Mouse (Mus musculus) gastrocnemius, postnatal 4 days (tissue): ENCODE measurements around the gene Gm20388. TPM values are rescaled to one million over a fixed set of nuclear protein-coding genes. Genes with fewer than 3 reads are reported as not detected.
"Not testable (repeated sequence)": the region's sequence is repeated elsewhere in the genome, so short reads cannot be mapped to it uniquely, and the experiment has no call there.

Experiments used
- DNase-seq, 2 experiments: peaks; one replicate each; pipeline ENCODE4 v3.0.0; 2021 to 2022; ENCODE audit warnings: low spot score in 2 of 2, mixed read lengths in 2 of 2
- total RNA-seq, 2 experiments: library from RNA; stranded (reverse); gene quantifications; 2 replicates each; pipeline ENCODE4 v1.2.3; 2021

The Gm20388 gene
- total RNA-seq, 2 experiments from 2014 or later = 12.8 to 22.8 TPM

DNA sequence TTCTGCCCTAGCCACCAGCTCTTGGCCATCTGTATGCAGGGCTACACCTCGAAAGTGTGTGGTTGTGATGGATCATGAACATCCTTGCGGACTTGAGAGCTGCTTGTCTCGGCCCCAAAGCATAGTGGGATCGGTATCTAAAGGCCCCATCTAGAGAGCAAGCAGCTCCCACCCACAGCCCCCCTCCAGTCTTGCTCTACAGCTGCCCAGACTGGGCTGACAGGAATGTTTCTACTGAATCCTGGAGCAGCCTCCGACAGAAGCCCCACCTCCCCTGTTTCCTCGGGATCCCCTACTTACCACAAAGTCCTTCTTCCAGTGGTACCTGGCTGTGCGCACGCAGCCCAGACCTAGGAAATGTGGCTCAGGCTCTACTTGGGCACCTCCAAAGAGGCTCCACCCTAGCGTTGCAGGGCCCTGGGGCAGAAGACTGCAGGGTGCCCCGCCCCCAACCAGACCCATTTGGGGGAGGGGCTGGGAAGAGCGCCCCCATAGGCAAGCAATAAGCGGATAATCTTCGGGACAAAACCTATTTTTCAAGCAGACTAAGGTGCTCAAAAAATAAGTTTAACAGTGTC lies 3247.3 kb downstream of the Gm20388 start, which contains the start of gene Sult5a1:
Gene Sult5a1 (minus strand): TSS at position 428 of the 578 bp plus-strand sequence.
- DNase-seq = peak in 1 of 2 experiments; percentile 41

DNA sequence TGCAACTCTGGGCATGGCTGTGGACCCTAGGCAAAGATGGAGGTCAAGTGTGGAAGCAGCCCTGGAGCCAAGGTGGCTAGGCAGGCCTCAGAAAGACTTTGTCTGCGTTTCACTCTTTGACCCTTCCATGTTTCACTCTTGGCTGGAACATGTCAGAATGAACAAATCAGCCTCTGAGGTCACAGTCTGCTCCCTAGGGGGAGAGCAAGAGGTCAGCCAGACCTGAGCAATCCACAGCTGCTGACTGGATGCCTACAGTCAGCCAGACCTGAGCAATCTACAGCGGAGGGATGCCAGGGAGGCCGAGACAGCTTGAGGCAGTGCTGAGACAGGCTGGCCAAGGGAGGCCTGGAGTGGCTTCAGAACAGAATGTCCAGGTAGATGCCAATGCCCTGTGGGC lies 3270.8 kb downstream of the Gm20388 start:
- no peak for DNase-seq

DNA sequence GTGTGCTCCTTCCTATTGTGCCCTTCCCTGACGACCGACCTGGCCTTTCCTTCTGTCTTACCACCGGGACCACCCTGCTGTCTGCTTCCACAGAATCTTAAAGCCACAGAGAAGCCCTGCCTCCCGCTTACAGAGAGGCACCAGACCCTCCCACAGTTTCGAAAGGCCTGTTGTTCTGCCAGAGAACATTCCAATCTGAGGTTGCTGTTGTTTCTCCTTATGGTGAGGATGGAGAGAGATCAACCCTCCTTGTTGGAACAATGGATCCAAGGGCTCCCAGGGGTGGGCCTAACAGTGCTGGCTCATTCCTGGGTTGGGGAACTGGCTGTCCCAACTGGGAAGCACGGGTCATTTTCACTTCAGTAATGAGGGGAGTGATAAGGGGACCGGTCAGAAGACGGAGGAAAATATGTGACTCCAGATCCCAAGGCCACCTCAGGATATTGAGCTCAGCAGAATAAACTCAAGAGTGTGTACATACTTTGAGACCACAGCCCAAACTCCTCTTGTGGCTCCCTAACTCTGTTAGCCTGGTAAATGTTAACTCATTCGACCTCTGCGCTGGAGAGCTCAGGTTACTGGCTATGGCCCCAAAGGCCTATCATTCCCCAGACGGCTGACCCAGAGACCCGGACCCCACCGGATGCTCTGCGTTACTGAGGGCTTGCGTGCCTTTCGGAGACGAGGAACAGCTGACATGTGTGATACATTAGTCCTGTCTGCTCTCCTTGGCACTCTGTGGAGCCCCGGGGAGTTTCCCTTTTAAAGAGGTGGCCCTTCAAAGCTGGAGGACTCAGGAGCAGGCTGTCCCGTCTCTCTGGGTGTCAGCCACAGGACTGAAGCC lies 3275.1 kb downstream of the Gm20388 start, which contains the start of gene Dpep1:
Gene Dpep1 (plus strand): TSS at position 677 of the 844 bp plus-strand sequence.
- DNase-seq = peak in 1 of 2 experiments; percentile 42

DNA sequence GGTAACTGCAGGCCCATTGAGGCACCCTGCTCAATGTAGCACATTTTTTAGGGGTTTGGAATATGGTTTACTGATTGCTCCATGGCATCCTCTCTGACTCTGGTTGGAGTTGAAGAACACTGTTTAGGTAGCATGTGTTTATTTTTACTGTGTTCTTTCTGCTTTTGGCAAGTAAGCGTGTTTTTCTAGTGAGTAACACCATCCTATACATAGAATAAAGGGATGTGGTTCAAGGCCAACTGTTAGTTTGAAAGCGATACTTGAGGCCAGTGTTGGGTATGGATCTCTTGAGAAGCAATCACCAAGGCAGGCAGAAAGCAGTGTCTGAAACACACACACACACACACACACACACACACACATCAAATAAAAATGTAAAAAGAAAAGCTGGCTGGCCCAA lies 3277.4 kb downstream of the Gm20388 start:
- DNase-seq = no peak

DNA sequence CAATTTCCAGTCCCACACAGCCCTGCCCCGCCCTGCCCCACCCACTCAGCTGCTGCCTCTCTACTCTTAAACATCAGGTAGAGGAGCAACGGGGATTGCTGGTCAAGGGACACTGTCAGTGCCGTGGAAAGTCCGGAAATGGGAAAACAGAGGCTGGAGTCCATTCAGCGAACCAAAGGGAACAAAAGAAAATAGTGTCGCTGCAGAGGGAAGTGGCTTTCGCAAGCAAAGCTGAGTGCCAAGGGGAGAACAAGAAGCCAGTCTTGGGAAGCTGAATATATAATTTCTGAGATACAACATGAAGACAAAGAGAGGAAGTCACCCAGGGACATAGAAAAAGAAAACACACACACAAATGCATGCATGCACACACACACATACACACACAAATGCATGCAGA lies 3278.2 kb downstream of the Gm20388 start:
- no peak for DNase-seq

DNA sequence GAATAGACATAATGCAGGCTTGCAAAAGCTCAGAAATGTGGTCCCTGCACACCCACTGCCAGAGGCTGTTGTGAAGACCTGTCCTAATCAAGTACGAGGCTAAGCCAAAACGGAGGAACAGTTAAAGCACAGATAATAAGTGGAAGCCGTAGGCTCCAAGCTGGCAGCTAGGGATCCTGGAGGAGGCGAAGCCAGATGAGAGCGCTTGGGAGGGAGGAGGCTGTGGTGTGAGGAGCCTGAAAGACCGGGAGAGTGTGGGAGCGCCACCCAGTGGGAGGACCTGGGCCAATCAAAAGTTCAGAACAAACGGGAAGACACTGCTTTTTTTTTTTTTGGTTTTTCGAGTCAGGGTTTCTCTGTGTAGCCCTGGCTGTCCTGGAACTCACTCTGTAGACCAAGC lies 3280.0 kb downstream of the Gm20388 start:
- DNase-seq = peak; percentile 65 to 88

DNA sequence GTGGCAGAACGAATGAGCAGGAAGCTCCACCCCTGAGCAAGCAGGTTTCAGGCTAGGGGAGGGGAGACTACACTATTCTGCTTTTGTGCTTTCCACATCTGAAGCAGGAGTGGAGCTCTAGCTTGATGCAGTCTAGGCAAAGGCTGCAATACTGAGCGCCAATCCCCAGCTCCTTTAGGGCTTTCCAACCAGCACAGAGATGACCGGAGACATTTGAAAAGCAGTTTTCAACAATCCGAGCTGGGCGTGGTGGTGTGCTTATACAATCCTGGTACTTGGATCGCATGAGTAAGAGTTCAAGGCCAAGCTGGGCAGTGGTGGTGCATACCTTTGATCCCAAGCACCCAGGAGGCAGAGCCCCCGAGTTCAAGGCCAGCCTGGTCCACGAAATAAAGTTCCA lies 3281.3 kb downstream of the Gm20388 start:
- no peak for DNase-seq

DNA sequence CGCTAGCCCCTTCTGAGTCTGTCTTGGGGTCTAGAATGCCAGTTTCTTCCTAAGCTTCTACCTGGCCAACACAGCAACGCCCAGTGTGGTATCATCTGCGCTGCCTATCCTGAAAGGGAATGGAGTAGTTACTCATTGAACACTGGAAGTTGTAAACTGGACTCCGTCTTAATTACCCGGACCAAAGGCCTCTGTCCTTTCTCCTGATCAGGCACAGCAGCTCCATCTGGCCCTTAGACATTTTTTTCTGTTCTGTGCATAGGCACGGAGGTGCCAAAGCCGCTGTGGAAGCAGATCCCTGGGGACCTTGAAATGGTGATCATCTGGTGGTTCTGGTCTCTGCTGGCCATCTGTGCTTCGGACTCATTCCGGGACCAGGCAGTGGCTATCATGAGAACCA lies 3283.1 kb downstream of the Gm20388 start:
- DNase-seq = no peak

DNA sequence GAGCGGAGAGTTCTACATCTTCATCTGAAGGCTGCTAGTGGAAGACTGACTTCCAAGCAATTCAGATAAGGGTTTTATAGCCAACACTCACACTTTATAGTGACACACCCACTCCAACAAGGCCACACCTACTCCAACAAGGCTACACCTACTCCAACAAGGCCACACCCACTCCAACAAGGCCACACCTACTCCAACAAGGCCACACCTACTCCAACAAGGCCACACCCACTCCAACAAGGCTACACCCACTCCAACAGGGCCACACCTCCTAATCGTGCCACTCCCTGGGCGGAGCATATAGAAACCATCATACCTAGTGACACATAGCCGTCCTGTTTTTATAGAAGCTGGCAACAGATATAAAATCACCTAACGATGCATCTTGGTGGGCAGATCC lies 3286.4 kb downstream of the Gm20388 start:
- not testable (repeated sequence) for DNase-seq

DNA sequence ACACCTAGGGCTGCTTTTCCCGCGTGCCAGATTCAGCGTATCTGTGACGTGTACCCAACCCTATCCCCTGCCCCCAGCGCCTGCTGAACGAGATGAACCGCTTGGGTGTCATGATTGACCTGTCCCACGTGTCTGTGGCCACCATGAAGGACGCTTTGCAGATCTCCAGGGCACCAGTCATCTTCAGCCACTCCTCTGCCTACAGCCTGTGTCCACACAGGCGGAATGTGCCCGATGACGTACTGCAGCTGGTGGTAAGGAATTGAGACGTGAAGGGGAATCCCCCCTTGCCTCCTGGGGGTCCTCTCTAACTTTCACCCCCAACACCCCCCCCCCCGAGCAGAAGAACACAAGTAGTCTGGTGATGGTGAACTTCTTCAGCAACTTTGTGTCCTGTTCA lies 3289.2 kb downstream of the Gm20388 start:
- no peak for DNase-seq

DNA sequence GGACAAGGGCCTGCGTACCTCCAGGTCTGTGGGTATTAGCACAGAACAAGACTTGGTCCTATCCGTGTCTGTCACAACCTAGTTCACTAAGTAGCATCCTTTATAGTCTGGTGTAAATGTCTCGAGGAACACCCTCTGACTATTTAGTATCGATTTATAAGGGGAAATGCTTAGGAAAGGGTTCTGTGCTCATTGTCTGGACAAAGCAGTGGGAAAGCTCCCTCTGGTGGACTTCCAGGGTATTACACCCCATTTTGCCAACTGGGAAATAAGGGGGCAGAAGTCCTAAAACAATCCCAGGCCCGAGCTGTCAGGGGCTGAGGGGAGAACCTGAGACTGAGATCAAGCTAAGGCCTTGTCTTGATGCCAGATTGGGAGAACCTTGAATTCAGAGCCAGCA lies 3291.6 kb downstream of the Gm20388 start:
- peak; percentile 58 to 76 for DNase-seq

DNA sequence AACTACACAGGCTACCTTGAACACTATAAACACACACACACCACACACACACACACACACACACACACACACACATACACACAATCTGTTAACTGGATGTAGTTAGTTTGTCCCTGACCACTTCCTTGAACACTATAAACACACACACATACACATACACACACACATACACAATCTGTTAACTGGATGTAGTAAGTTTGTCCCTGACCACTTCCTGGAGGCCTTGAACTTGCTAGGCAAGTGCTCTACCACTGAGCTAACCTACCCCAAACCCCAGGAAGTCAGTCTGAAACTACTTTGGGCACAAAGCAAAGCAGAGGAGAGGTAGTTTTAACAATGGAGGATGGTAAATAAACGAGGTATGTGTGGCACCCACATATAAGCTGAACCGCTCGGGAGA lies 3292.9 kb downstream of the Gm20388 start:
- DNase-seq = no peak

DNA sequence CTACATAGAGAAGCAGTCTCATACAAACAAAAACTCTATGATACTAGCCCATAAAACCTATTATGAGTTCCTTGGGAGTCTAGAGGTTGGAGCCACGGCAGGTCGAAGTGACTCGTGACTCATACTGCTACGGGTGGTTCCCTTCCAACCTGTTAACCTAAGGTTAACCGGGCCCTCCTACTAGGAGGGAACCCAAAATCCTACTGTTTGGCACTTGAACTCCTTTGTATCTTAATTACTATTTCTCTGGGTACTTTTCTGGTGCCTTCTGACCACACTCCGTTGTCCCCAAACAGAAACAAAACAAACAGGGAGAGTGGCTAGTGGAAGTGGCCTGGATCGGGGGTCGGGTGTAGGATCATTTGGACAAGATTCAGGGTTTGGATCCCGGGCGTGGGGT lies 3301.2 kb downstream of the Gm20388 start:
- no peak for DNase-seq

DNA sequence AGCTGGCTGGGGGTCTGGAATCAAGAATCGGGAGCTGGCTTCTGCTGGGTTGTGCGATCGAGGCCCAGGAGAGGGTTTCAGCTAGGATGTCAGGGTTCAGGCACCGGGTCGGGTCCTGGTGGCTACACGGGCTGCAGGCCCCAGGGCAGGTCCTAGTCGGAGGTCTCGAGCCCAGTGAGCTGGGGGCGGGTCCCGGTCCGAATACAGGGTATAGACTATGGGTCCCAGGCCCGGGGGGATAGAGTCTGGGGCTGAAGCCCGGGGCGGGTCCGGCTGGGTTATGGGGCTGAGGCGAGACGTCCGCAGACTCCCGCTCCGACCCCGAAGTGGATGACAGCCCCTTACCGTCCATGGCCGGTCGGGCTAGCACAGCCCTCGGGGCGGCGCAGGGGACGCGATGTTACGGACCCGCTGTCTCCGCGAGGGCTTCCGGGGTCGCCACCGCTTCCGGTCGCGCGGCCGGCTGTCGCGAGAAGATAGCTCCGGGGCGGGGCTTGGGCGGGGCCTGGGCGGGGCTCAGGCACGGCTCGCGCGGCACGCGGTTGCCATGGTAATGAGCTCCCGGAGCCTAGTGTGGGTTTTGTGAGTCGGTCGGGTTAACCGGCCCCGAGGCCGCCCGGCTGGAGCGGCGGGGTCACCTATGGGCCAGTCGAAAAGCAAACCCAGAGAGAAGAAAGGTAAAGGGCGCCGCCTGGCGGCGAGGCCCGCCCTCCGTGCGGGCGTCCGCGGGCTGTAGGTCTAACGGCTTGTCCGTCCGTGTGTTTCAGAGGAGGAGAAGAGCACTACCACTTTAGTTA lies 3301.9 kb downstream of the Gm20388 start, which contains the start of the genes Chmp1a and Spata33:
Gene Chmp1a (minus strand): TSS at position 443 of the 797 bp plus-strand sequence.
Gene Spata33 (plus strand): TSS at position 512 of the 797 bp plus-strand sequence.
- peak; percentile 78 to 91 for DNase-seq

DNA sequence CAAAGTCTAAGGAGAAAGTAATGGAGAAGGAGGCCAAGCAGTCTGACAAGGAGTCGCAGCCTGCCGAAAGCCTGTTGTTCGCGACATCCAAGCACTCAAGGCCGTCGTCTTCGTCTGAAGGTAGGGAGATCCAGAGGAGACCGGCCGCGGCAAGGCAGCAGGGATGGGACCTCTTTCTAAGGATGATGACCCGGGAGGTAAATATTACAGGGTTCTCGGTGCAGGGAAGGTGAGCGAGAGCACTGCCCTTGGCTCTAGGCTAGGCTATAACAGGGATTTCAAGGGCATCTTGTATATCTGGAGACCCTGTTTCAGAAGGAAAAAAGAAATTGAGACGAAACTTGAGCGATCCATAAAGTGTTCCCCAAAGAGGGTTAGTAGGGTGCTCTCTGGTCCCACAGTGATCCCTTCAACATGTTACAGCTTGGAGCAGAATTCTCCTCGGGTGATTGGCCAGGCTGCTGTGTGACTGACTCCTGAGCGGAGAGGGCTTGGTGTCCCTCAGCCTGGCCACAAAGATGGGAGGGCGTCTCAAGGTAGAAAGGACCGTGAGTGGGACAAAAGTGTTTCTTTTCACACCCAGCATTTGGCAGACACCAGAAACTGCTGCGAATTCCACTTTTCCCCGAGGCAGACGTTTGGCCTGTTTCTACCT lies 3302.6 kb downstream of the Gm20388 start:
- no peak for DNase-seq

DNA sequence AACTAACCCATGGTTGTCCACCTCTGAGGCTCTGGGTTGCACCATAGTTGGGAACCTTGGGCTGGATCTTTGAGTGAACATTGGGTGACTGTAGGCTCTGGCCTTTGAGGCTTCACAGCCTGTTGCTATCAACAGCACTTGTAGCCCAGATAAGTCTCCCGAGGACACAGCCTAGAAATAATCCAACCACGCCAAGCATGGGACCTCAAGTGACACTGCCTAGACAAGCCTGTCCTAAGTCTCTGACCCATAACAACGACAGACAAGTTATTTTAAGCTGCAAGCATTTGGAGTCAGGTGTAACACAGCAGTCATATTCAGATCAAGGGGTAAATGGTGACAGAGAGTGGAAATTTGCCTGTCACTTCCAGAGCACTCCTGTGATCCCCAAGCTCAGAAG lies 3304.8 kb downstream of the Gm20388 start:
- DNase-seq = no peak

DNA sequence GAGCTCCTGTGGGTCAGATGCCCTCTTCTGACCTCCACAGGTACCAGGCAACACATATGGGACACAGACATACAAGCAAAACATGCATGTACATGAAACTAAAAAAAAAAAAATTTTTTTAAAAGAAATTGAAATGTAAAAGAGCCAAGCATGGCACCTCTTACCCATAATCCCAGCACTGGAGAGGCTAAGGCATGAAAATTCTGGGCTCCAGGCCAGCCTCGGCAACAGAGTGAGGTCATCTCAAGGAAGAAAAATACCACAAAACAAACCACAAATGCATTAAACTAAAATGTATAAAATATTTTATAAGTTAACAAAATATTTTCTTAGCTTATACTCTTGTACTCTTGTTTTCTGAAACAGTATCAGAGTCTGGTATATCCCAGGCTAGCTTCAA lies 3310.3 kb downstream of the Gm20388 start:
- no peak for DNase-seq

DNA sequence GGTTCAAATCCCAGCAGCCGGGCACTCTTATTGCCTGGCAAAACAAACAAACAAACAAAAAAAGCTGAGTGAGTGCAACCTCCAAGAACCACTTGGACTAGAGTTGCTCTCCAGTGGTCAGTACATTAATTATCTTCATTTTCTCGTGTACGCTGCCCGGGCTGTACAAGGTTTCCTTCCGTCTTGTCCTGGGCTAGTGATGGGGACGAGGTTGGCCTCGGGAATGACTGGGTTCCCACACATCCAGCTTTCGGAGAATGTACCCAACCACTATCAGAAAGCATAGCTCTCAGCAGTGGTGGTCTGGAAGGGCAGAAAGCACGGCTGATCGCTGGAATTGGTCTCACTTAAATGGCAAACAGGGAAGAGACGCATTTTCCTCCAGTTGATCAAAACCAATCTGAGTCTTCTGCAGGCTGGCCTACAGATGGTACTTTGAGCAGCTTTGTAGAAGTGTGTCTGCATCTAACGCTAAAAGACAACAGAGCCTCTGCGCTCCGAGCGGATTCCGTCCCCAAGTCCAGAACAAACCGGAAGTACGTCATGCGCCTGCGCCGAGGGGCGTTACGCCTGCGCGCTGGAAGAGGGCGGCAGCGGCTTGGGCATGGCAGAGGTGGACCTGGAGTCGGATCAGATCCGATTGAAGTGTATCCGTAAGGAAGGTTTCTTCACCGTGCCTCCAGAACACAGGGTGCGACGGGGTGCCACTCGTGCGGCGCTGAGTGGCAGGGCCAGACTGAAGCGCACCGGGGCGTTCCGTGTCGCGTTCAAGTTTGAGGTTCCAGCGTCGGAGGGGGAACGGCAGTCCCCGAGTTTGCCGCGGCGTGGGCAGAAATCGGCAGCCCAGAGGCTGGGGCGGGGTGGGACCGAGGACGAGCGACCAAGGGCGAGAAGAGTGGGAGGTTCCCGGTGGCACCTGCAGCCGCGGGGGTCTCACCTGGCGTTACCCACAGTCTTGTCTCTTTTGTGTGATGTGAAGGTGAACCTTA lies 3313.9 kb downstream of the Gm20388 start, which contains the start of gene Cdk10:
Gene Cdk10 (plus strand): TSS at position 565 of the 989 bp plus-strand sequence.
- DNase-seq = peak; percentile 87 to 92

DNA sequence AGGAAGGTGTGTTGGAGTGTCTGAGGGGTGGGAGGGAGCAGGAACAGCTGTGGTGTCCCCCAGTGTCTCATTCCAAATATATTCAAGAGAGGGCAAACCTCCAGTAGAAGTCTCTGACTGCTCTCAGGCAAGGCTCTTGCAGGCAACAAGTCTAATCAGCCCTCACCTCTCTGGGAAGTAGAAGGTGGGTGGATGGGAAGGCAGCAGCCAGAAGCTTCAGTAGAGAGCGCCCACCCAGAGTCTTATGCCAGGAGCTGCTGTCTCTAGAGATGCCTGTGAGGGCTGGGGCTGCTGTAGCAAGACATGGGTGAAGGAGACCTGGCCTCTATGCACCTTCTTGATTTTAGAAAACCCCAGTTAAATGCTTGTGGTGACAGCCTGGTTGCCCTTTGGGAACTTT lies 3317.8 kb downstream of the Gm20388 start:
- DNase-seq = no peak

DNA sequence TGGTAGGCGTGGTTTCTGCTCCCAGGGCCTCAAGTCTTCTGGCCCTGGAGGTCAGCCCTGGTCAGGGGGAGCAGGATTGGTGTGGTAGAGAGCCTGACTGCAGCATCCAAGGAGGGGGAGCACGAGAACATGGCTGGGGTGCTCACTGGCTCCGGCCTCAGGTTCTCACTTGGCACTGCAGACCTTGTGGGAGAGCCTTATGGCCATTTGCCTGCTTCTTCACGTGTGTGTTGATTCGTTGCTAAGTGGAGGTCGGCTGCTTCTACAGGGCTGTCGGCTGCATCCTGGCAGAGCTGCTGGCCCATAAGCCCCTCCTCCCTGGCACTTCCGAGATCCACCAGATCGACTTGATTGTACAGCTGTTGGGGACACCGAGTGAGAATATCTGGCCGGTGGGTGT lies 3319.7 kb downstream of the Gm20388 start:
- DNase-seq = not testable (repeated sequence)
